Mouse (Mus musculus) MEL (cell line): ENCODE measurements around the gene Tmem19. TPM values are rescaled to one million over a fixed set of nuclear protein-coding genes. Genes with fewer than 3 reads are reported as not detected.

Source experiments
- DNase-seq: peaks from one replicate; pipeline ENCODE4 v3.0.0; 2011; ENCODE audit warnings: low read depth, low spot score
- H3K27ac ChIP-seq: 2 replicates; pipeline ENCODE4 v1.5.1; 2012; ENCODE audit warnings: low read depth, mild to moderate bottlenecking, control low read depth, low read length, moderate library complexity; ENCODE audit not compliant: control insufficient read depth
- H3K27me3 ChIP-seq, 2 experiments: fragments of 150-350 bp in 1 of 2; sonication (generic) in 1 of 2; 2 replicates each; pipeline ENCODE4 v1.6.1; 2012; ENCODE audit warnings: low read length in 2 of 2, mild to moderate bottlenecking in 2 of 2, improper control_type of control experiment in 1 of 2, moderate library complexity in 1 of 2; ENCODE audit not compliant: insufficient read depth in 2 of 2, control insufficient read depth in 1 of 2
- H3K36me3 ChIP-seq, 2 experiments: 2 replicates each; pipeline ENCODE4 v1.6.1; 2012 to 2014; ENCODE audit warnings: low read length in 2 of 2, improper control_type of control experiment in 1 of 2, inconsistent platforms in 1 of 2, mild to moderate bottlenecking in 1 of 2; ENCODE audit not compliant: insufficient read depth in 2 of 2, control insufficient read depth in 1 of 2
- H3K4me1 ChIP-seq, 2 experiments: fragments of 150-350 bp in 1 of 2; sonication (generic) in 1 of 2; 2 replicates each; pipeline ENCODE4 v1.6.1; 2012; ENCODE audit warnings: low read length in 2 of 2, improper control_type of control experiment in 1 of 2, mild to moderate bottlenecking in 1 of 2; ENCODE audit not compliant: insufficient read depth in 2 of 2, control insufficient read depth in 1 of 2
- H3K4me3 ChIP-seq, 2 experiments: fragments of 150-350 bp in 1 of 2; sonication (generic) in 1 of 2; 2 replicates each; pipeline ENCODE4 v1.5.1; 2012; ENCODE audit warnings: low read depth in 2 of 2, low read length in 2 of 2, mild to moderate bottlenecking in 2 of 2, moderate library complexity in 2 of 2, control low read depth in 1 of 2, improper control_type of control experiment in 1 of 2; ENCODE audit not compliant: control insufficient read depth in 1 of 2, insufficient read depth in 1 of 2
- H3K79me2 ChIP-seq: 2 replicates; pipeline ENCODE4 v1.6.1; 2012; ENCODE audit warnings: mild to moderate bottlenecking, low read length, moderate library complexity; ENCODE audit not compliant: control insufficient read depth, poor library complexity, insufficient read depth
- H3K9ac ChIP-seq: 2 replicates; pipeline ENCODE4 v1.6.1; 2012; ENCODE audit warnings: low read depth, mild to moderate bottlenecking, control low read depth, low read length, moderate library complexity; ENCODE audit not compliant: control insufficient read depth, poor library complexity, severe bottlenecking
- H3K9me3 ChIP-seq: fragments of 150-350 bp; sonication (generic); replicated peaks from 2 replicates; pipeline ENCODE4 v1.6.1; 2012; ENCODE audit warnings: mild to moderate bottlenecking, low read length, improper control_type of control experiment, moderate library complexity; ENCODE audit not compliant: insufficient read depth
- BHLHE40 ChIP-seq: IDR thresholded peaks from 2 replicates; pipeline ENCODE4 v1.6.1; 2012; ENCODE audit warnings: low read depth, mild to moderate bottlenecking, inconsistent platforms, low read length, improper control_type of control experiment, borderline replicate concordance
- E2F4 ChIP-seq: IDR thresholded peaks from 2 replicates; pipeline ENCODE4 v1.6.1; 2011; ENCODE audit warnings: low read depth, low read length, improper control_type of control experiment, borderline replicate concordance
- ELF1 ChIP-seq: IDR thresholded peaks from 2 replicates; pipeline ENCODE4 v1.6.1; 2014; ENCODE audit warnings: low read depth, mild to moderate bottlenecking, inconsistent platforms, low read length, improper control_type of control experiment, moderate library complexity
- EP300 ChIP-seq, 2 experiments: IDR thresholded peaks; 2 replicates each; pipeline ENCODE4 v1.6.1; 2011; ENCODE audit warnings: improper control_type of control experiment in 2 of 2, low read length in 2 of 2, low read depth in 1 of 2, mild to moderate bottlenecking in 1 of 2
- ETS1 ChIP-seq: IDR thresholded peaks from 2 replicates; pipeline ENCODE4 v1.6.1; 2012; ENCODE audit warnings: low read depth, mild to moderate bottlenecking, inconsistent platforms, low read length, improper control_type of control experiment, moderate library complexity
- GABPA ChIP-seq: IDR thresholded peaks from 2 replicates; pipeline ENCODE4 v1.6.1; 2012; ENCODE audit warnings: low read depth, mild to moderate bottlenecking, inconsistent platforms, low read length, improper control_type of control experiment, moderate library complexity
- GATA1 ChIP-seq: IDR thresholded peaks from 2 replicates; pipeline ENCODE4 v1.6.1; 2011; ENCODE audit warnings: low read depth, low read length, improper control_type of control experiment
- HCFC1 ChIP-seq: IDR thresholded peaks from 2 replicates; pipeline ENCODE4 v1.6.1; 2012; ENCODE audit warnings: low read depth, mild to moderate bottlenecking, inconsistent platforms, low read length, improper control_type of control experiment, moderate library complexity
- KAT2A ChIP-seq: conservative IDR thresholded peaks from 2 replicates; pipeline ENCODE4 v1.6.1; 2012; ENCODE audit warnings: low read depth, low read length, improper control_type of control experiment, inconsistent platforms
- MAFK ChIP-seq: IDR thresholded peaks from 2 replicates; pipeline ENCODE4 v1.6.1; 2011; ENCODE audit warnings: low read depth, mild to moderate bottlenecking, low read length, improper control_type of control experiment, borderline replicate concordance
- MEF2A ChIP-seq: IDR thresholded peaks from 2 replicates; pipeline ENCODE4 v1.6.1; 2014; ENCODE audit warnings: low read depth, mild to moderate bottlenecking, inconsistent platforms, low read length, improper control_type of control experiment; ENCODE audit not compliant: poor library complexity, insufficient replicate concordance, severe bottlenecking; ENCODE audit errors: extremely low read depth
- MXI1 ChIP-seq: IDR thresholded peaks from 2 replicates; pipeline ENCODE4 v1.6.1; 2011; ENCODE audit warnings: mild to moderate bottlenecking, low read depth, low read length, improper control_type of control experiment
- POLR2AphosphoS2 ChIP-seq: IDR thresholded peaks from 2 replicates; pipeline ENCODE4 v1.6.1; 2011; ENCODE audit warnings: low read length, improper control_type of control experiment
- RAD21 ChIP-seq: IDR thresholded peaks from 2 replicates; pipeline ENCODE4 v1.6.1; 2011; ENCODE audit warnings: mild to moderate bottlenecking, low read depth, low read length, improper control_type of control experiment
- RCOR1 ChIP-seq: IDR thresholded peaks from 2 replicates; pipeline ENCODE4 v1.6.1; 2012; ENCODE audit warnings: low read depth, mild to moderate bottlenecking, inconsistent platforms, low read length, improper control_type of control experiment
- TAL1 ChIP-seq: IDR thresholded peaks from 2 replicates; pipeline ENCODE4 v1.6.1; 2012; ENCODE audit warnings: mild to moderate bottlenecking, inconsistent platforms, low read length, moderate library complexity, mixed read lengths
- UBTF ChIP-seq: IDR thresholded peaks from 2 replicates; pipeline ENCODE4 v1.6.1; 2012; ENCODE audit warnings: low read depth, mild to moderate bottlenecking, inconsistent platforms, low read length, improper control_type of control experiment, moderate library complexity, borderline replicate concordance; ENCODE audit not compliant: insufficient read depth
- USF2 ChIP-seq, 2 experiments: IDR thresholded peaks; 2 replicates each; pipeline ENCODE4 v1.6.1; 2011 to 2012; ENCODE audit warnings: improper control_type of control experiment in 2 of 2, low read length in 2 of 2, borderline replicate concordance in 1 of 2, inconsistent platforms in 1 of 2, low read depth in 1 of 2, mild to moderate bottlenecking in 1 of 2; ENCODE audit not compliant: insufficient read depth in 1 of 2
- ZC3H11A ChIP-seq: IDR thresholded peaks from 2 replicates; pipeline ENCODE4 v1.6.1; 2012; ENCODE audit warnings: low read depth, mild to moderate bottlenecking, inconsistent platforms, low read length, improper control_type of control experiment
- ZNF384 ChIP-seq: IDR thresholded peaks from 2 replicates; pipeline ENCODE4 v1.6.1; 2012; ENCODE audit warnings: low read depth, mild to moderate bottlenecking, inconsistent platforms, low read length, improper control_type of control experiment
- polyA plus RNA-seq, 2 experiments: library from polyadenylated mRNA; stranded (reverse) in 1 of 2; unstranded in 1 of 2; fragments of >175 nt in 1 of 2; fragments of >200 nt in 1 of 2; gene quantifications; 2 replicates each; pipeline versions ENCODE4 v1.2.1 to v1.2.4; 2012; ENCODE audit warnings: low replicate concordance in 2 of 2, low read depth in 1 of 2; ENCODE audit not compliant: insufficient read length in 2 of 2, insufficient read depth in 1 of 2, missing spikeins in 1 of 2
- total RNA-seq: library from RNA; depleted of rRNA; stranded (reverse); fragments of 300-350 nt; gene quantifications from 2 replicates; pipeline ENCODE4 v1.2.3, GENCODE M21; 2012

Gene Tmem19
- total and polyA plus RNA-seq, 3 experiments, result 10.7 to 16.6 TPM; not detected in 1

GRCm38 (mm10) chr10:115342771-115343425, 19.4 kb downstream of the Tmem19 start:
- DNase-seq, result peak; percentile 37
- no peaks in the 10 kb centered on the region for H3K9me3 ChIP-seq
- no peak overlapping the region for H3K4me3 ChIP-seq
- H3K9ac ChIP-seq, result no peak overlapping the region
- H3K27ac ChIP-seq, result no peak overlapping the region
- peaks cover 0 to 3% of the 10 kb centered on the region in 2 experiments; a peak in 1 of 4 replicates for H3K4me1 ChIP-seq
- H3K27me3 ChIP-seq, result no peaks in the 10 kb centered on the region
- H3K36me3 ChIP-seq, result peaks cover 0 to 7% of the 10 kb centered on the region in 2 experiments; a peak in 2 of 4 replicates
- TF ChIP-seq USF2 (IDR thresholded peaks at IDR 0.05; ENCODE audit: borderline replicate concordance in 1 of 2, insufficient read depth in 1 of 2, low read depth in 1 of 2, low read length in 2 of 2), result no peak
- TF ChIP-seq UBTF, result no peak
- TF ChIP-seq E2F4, result no peak
- TF ChIP-seq KAT2A, result no peak
- TF ChIP-seq RAD21, result no peak
- no peak for TF ChIP-seq BHLHE40
- no peak for TF ChIP-seq MXI1
- TF ChIP-seq ETS1, result no peak
- TF ChIP-seq GABPA, result no peak
- no peak for TF ChIP-seq MAFK
- no peak for TF ChIP-seq MEF2A
- no peak for TF ChIP-seq GATA1
- TF ChIP-seq TAL1, result no peak
- no peak for TF ChIP-seq ZNF384
- TF ChIP-seq RCOR1, result no peak
- TF ChIP-seq ELF1, result no peak
- TF ChIP-seq EP300 (IDR thresholded peaks at IDR 0.05; ENCODE audit: low read depth in 1 of 2, low read length in 2 of 2), result no peak
- no peak for TF ChIP-seq ZC3H11A
- no peak for TF ChIP-seq HCFC1
- no peak for TF ChIP-seq POLR2AphosphoS2
- no peaks in the 10 kb centered on the region for H3K79me2 ChIP-seq
